Mouse (Mus musculus) left cerebral cortex, postnatal 25 days (tissue): ENCODE data around the gene Med8. TPM values are rescaled to one million over a fixed set of nuclear protein-coding genes. Genes with fewer than 3 reads are reported as not detected.

ENCODE experiments used
- DNase-seq, 2 experiments: peaks; one replicate each; pipeline ENCODE4 v3.0.0; 2022; ENCODE audit warnings: low spot score in 2 of 2, mixed read lengths in 1 of 2
- intact Hi-C: fragments of 180-260 bp; cut with DNase I; formaldehyde crosslinking; loops from one replicate; pipeline ENCODE4 v1.15.1; 2025
- total RNA-seq, 2 experiments: library from RNA; stranded (reverse); gene quantifications; 2 replicates each; pipeline ENCODE4 v1.2.3; 2021

Med8 gene
- total RNA-seq, 2 experiments from 2014 or later, result 58.8 to 63.1 TPM

- intact Hi-C loops, result no loop called here
- DNase-seq, result no peak
Measured at GRCm38 (mm10) chr4:118410871-118411270, 1.7 kb downstream of the Med8 start.

- intact Hi-C loops, result no loop called here
- DNase-seq, result no peak
Measured at GRCm38 (mm10) chr4:118413553-118413952, 4.4 kb downstream of the Med8 start.

GRCm38 (mm10) chr4:118415779-118416178 lies 6.6 kb downstream of the Med8 start:
- DNase-seq, result peak in 1 of 2 experiments; percentile 21
- intact Hi-C loops, result loop anchor here (2.0 kb wide), 1 partner anchor 151 kb away; no protein-coding TSS in a partner anchor

- DNase-seq, result peak; percentile 26 to 80
- intact Hi-C loops, result loop anchor here (2.0 kb wide), 1 partner anchor 150 kb away; no protein-coding TSS in a partner anchor
Measured at GRCm38 (mm10) chr4:118416329-118416728, 7.2 kb downstream of the Med8 start.

GRCm38 (mm10) chr4:118417112-118417797 lies 8.1 kb downstream of the Med8 start:
- DNase-seq, result no peak

GRCm38 (mm10) chr4:118421384-118421783 lies 12.2 kb downstream of the Med8 start:
- intact Hi-C loops, result no loop called here
- DNase-seq, result no peak

More at GRCm38 (mm10) chr4:118417112-118417797, 8.1 kb downstream of the Med8 start:
- intact Hi-C loops, result loop anchor here (2.0 kb wide), 1 partner anchor 150 kb away; no protein-coding TSS in a partner anchor

- no peak for DNase-seq
- intact Hi-C loops, result no loop called here
Measured at GRCm38 (mm10) chr4:118424541-118425160, 15.5 kb downstream of the Med8 start.

GRCm38 (mm10) chr4:118425374-118425773 lies 16.2 kb downstream of the Med8 start:
- intact Hi-C loops, result no loop called here
- DNase-seq, result no peak

- intact Hi-C loops, result no loop called here
- DNase-seq, result no peak
Measured at GRCm38 (mm10) chr4:118427415-118427767, 18.3 kb downstream of the Med8 start.

GRCm38 (mm10) chr4:118427768-118428451 lies 18.8 kb downstream of the Med8 start, which contains the start of gene Elovl1:
TSS of gene Elovl1 (plus strand) at chr4:118428093.
- intact Hi-C loops, result no loop called here
- peak; percentile 67 to 69 for DNase-seq

GRCm38 (mm10) chr4:118428531-118429214 lies 19.5 kb downstream of the Med8 start:
- intact Hi-C loops, result no loop called here
- DNase-seq, result no peak

- no peak for DNase-seq
- intact Hi-C loops, result no loop called here
Measured at GRCm38 (mm10) chr4:118429215-118429895, 20.2 kb downstream of the Med8 start.

GRCm38 (mm10) chr4:118432332-118432731 lies 23.2 kb downstream of the Med8 start:
- DNase-seq, result no peak
- intact Hi-C loops, result no loop called here

GRCm38 (mm10) chr4:118436820-118437603 lies 27.9 kb downstream of the Med8 start, which contains the start of gene Cdc20:
TSS of gene Cdc20 (minus strand) at chr4:118437352.
- intact Hi-C loops, result no loop called here
- peak; percentile 88 to 95 for DNase-seq

GRCm38 (mm10) chr4:118437829-118438253 lies 28.7 kb downstream of the Med8 start:
- intact Hi-C loops, result no loop called here
- DNase-seq, result no peak

GRCm38 (mm10) chr4:118445088-118445487 lies 36.0 kb downstream of the Med8 start:
- peak in 1 of 2 experiments; percentile 69 for DNase-seq
- intact Hi-C loops, result no loop called here

GRCm38 (mm10) chr4:118445781-118446414 lies 36.8 kb downstream of the Med8 start:
- peak in 1 of 2 experiments; percentile 47 for DNase-seq
- intact Hi-C loops, result no loop called here
